Mouse (Mus musculus) adrenal gland, adult (tissue): Measurements from ENCODE around the gene Pias4.
"Not testable (repeated sequence)": the region's sequence is repeated elsewhere in the genome, so short reads cannot be mapped to it uniquely, and the experiment has no call there.

Experiments
- DNase-seq, 2 experiments: peaks; one replicate each; pipeline ENCODE4 v3.0.0; 2022 to 2023; ENCODE audit warnings: low spot score in 1 of 2; ENCODE audit not compliant: inconsistent age in 2 of 2

The Pias4 gene

GRCm38 (mm10) chr10:81191342-81191982 lies 23.7 kb upstream of the Pias4 start:
- DNase-seq = no peak

- peak in 1 of 2 experiments; percentile 57 for DNase-seq
These were observed 23.2 kb upstream of the Pias4 start for GRCm38 (mm10) chr10:81190912-81191321.

GRCm38 (mm10) chr10:81190236-81190911 lies 22.7 kb upstream of the Pias4 start:
- peak in 1 of 2 experiments; percentile 61 for DNase-seq

- DNase-seq = peak in 1 of 2 experiments; percentile 30
These were observed 22.1 kb upstream of the Pias4 start for GRCm38 (mm10) chr10:81189821-81190220.

GRCm38 (mm10) chr10:81187161-81187560 lies 19.4 kb upstream of the Pias4 start:
- DNase-seq = no peak

- DNase-seq = peak in 1 of 2 experiments; percentile 43
These were observed 17.0 kb upstream of the Pias4 start for GRCm38 (mm10) chr10:81184765-81185164.

- peak in 1 of 2 experiments; percentile 53 for DNase-seq
These were observed 16.1 kb upstream of the Pias4 start, which contains the start of gene 4930442H23Rik for GRCm38 (mm10) chr10:81183805-81184204. TSS of gene 4930442H23Rik (minus strand) at chr10:81183849.

GRCm38 (mm10) chr10:81182336-81183333 lies 14.9 kb upstream of the Pias4 start, which contains the start of gene Dapk3:
TSS of gene Dapk3 (plus strand) at chr10:81183005.
- peak; percentile 98 to 99 for DNase-seq

GRCm38 (mm10) chr10:81181860-81182259 lies 14.1 kb upstream of the Pias4 start:
- peak; percentile 45 to 65 for DNase-seq

GRCm38 (mm10) chr10:81180946-81181345 lies 13.2 kb upstream of the Pias4 start:
- DNase-seq = peak in 1 of 2 experiments; percentile 66

GRCm38 (mm10) chr10:81179451-81180342 lies 12.0 kb upstream of the Pias4 start:
- peak in 1 of 2 experiments; percentile 57 for DNase-seq

- DNase-seq = no peak
These were observed 11.2 kb upstream of the Pias4 start for GRCm38 (mm10) chr10:81178927-81179326.

GRCm38 (mm10) chr10:81177958-81178712 lies 10.4 kb upstream of the Pias4 start:
- DNase-seq = peak in 1 of 2 experiments; percentile 70

- DNase-seq = peak in 1 of 2 experiments; percentile 83
These were observed 9.8 kb upstream of the Pias4 start for GRCm38 (mm10) chr10:81177491-81177925.

- DNase-seq = peak; percentile 99 to 100
These were observed 8.9 kb upstream of the Pias4 start, which contains the start of gene Eef2 for GRCm38 (mm10) chr10:81176466-81177271. TSS of gene Eef2 (plus strand) at chr10:81176631.

- DNase-seq = peak in 1 of 2 experiments; percentile 69
These were observed 8.3 kb upstream of the Pias4 start for GRCm38 (mm10) chr10:81175936-81176465.

- DNase-seq = not testable (repeated sequence)
These were observed 7.6 kb upstream of the Pias4 start for GRCm38 (mm10) chr10:81175345-81175701.
